Mouse (Mus musculus) stomach, embryonic 14.5 days (tissue): ENCODE results near the gene Gm49345. TPM values are rescaled to one million over a fixed set of nuclear protein-coding genes. Genes with fewer than 3 reads are reported as not detected.

Source experiments
- ATAC-seq: fragments of 200-750 bp; cut with Nextera tagmentation; 2 replicates; pipeline ENCODE4 v1.8.0; 2017; ENCODE audit warnings: low read depth, moderate TSS enrichment; ENCODE audit not compliant: insufficient number of reproducible peaks, insufficient read depth, low FRiP score
- H3K27ac ChIP-seq: fragments of 300-500 bp; sonication (generic); 2 replicates; pipeline ENCODE4 v1.5.1; 2014; ENCODE audit warnings: mild to moderate bottlenecking, low read length, moderate library complexity, mixed read lengths
- H3K27me3 ChIP-seq: fragments of 300-500 bp; sonication (generic); 2 replicates; pipeline ENCODE4 v1.6.1; 2014; ENCODE audit warnings: low read length, control low read depth, mixed read lengths; ENCODE audit not compliant: control insufficient read depth, insufficient read depth
- H3K36me3 ChIP-seq: fragments of 300-500 bp; sonication (generic); 2 replicates; pipeline ENCODE4 v1.6.1; 2014; ENCODE audit warnings: mild to moderate bottlenecking, control low read depth, low read length, moderate library complexity, mixed read lengths; ENCODE audit not compliant: control insufficient read depth, insufficient read depth
- H3K4me1 ChIP-seq: fragments of 300-500 bp; sonication (generic); 2 replicates; pipeline ENCODE4 v1.6.1; 2014; ENCODE audit warnings: low read length, control low read depth, mixed read lengths; ENCODE audit not compliant: control insufficient read depth, insufficient read depth
- H3K4me2 ChIP-seq: fragments of 300-500 bp; sonication (generic); replicated peaks from 2 replicates; pipeline ENCODE4 v1.6.1; 2014; ENCODE audit warnings: low read depth, low read length, control low read depth
- H3K4me3 ChIP-seq: fragments of 300-500 bp; sonication (generic); 2 replicates; pipeline ENCODE4 v1.5.1; 2014; ENCODE audit warnings: low read depth, low read length, control low read depth
- H3K9ac ChIP-seq: fragments of 300-500 bp; sonication (generic); replicated peaks from 2 replicates; pipeline ENCODE4 v1.6.1; 2014; ENCODE audit warnings: low read depth, mild to moderate bottlenecking, control low read depth, low read length, moderate library complexity, mixed read lengths
- H3K9me3 ChIP-seq: fragments of 300-500 bp; sonication (generic); 2 replicates; pipeline ENCODE4 v1.6.1; 2016; ENCODE audit warnings: low read depth, low read length, control low read depth; ENCODE audit not compliant: control insufficient read depth
- WGBS: fragments of 180-500 bp; shearing (Covaris S2); extraction: QIAGEN DNeasy Blood & Tissue Kit; methylation state at CpG from one replicate; pipeline ENCODE4 v1.1.7; 2014; 5-methylcytosine and 5-hydroxymethylcytosine counted together
- polyA plus RNA-seq: library from polyadenylated mRNA; unstranded; fragments of >200 nt; fragmentation: Nextera tagmentation; extraction: Ambion mirVana; gene quantifications from 2 replicates; pipeline ENCODE4 v1.2.1, GENCODE M21; 2014

Gene Gm49345
- polyA plus RNA-seq, 1 experiment from 2014 or later, result not detected

- H3K4me2 ChIP-seq, result no peak overlapping the region
- no peaks in the 10 kb centered on the region for H3K36me3 ChIP-seq
- no peak overlapping the region for H3K27ac ChIP-seq
- ATAC-seq, result no peak
- H3K4me1 ChIP-seq, result no peaks in the 10 kb centered on the region
- H3K9me3 ChIP-seq, result no peaks in the 10 kb centered on the region
- WGBS, result 77% methylated on average over 5 of the region's 5 CpGs
- no peak overlapping the region for H3K4me3 ChIP-seq
- no peaks in the 10 kb centered on the region for H3K27me3 ChIP-seq
- H3K9ac ChIP-seq, result no peak overlapping the region
Measured at GRCm38 (mm10) chr13:67572591-67573189, 64.9 kb downstream of the Gm49345 start.

- H3K4me1 ChIP-seq, result peaks cover 9% of the 10 kb centered on the region; the same call in 1 of the 2 replicates
- H3K9ac ChIP-seq, result peak within 1 kb of the TSS; percentile 80
- no peaks in the 10 kb centered on the region for H3K9me3 ChIP-seq
- peak within 1 kb of the TSS; percentile 84 for H3K4me3 ChIP-seq
- peak within 1 kb of the TSS; percentile 91 for H3K27ac ChIP-seq
- H3K36me3 ChIP-seq, result no peaks in the 10 kb centered on the region
- no peak for ATAC-seq
- H3K4me2 ChIP-seq, result peak within 1 kb of the TSS; percentile 63
- H3K27me3 ChIP-seq, result no peaks in the 10 kb centered on the region
- 75% methylated on average over 4 of the region's 4 CpGs for WGBS
Measured at GRCm38 (mm10) chr13:67553730-67554129, 83.8 kb downstream of the Gm49345 start, which contains the start of gene Zfp748. Gene Zfp748 (minus strand): TSS chr13:67553830.

DNA sequence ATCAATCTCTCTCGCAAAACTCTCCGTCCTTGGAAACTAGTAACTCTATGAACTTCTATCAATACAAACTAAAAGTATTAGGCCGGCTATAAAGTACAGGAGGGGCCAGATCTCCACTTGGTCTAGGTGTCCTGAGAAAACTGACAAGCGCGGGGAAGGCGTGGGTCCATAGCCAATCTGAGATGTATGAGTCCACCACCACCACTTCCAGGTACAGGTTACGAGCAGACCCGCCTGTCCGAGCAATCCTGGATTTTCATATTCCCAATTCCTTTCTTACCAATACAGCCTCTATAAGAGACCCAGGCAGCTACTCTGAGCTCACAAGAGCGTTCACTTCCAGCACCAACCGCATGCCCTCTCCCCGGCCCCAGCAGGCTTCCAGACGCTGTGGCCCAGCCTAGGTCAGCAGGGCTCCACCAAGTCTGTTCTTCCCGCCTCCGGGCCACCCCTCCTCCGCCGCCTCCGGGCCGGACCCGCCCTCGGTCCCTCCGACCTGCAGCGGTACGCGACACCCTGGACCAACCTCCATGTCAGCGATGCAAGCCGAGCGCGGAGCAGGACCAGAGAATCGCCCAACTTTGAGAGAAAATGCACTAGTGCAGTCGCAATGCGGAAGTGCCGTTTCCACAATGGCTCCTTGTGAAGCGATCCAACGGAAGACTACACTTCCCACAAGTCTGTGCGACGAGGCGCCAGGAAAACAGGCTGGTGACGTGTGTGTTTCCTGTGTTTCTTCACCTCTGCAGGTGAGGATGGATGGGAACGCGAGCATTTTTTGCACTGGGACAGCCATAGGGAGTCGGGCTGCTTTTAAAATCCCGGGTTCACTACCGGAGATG, 84.8 kb downstream of the Gm49345 start:
- peak overlapping the region; percentile 84 for H3K4me3 ChIP-seq
- H3K4me2 ChIP-seq, result peak overlapping the region; percentile 63
- peaks cover 9% of the 10 kb centered on the region; the same call in 1 of the 2 replicates for H3K4me1 ChIP-seq
- no peaks in the 10 kb centered on the region for H3K9me3 ChIP-seq
- ATAC-seq, result peak; percentile 98
- 1% methylated on average over 44 of the region's 44 CpGs for WGBS
- H3K36me3 ChIP-seq, result no peaks in the 10 kb centered on the region
- peak overlapping the region; percentile 91 for H3K27ac ChIP-seq
- no peaks in the 10 kb centered on the region for H3K27me3 ChIP-seq
- H3K9ac ChIP-seq, result peak overlapping the region; percentile 80

GRCm38 (mm10) chr13:67545941-67546340, 91.6 kb downstream of the Gm49345 start:
- Histone ChIP-seq H3K27ac (no peak overlapping the region), H3K4me1 (no peaks in the 10 kb centered on the region), H3K36me3 (peaks cover 36% of the 10 kb centered on the region), H3K4me2 (no peak overlapping the region), H3K27me3 (no peaks in the 10 kb centered on the region), H3K9me3 (no peaks in the 10 kb centered on the region), H3K4me3 (no peak overlapping the region), H3K9ac (no peak overlapping the region)
- ATAC-seq, result no peak
- WGBS, result 94% methylated on average over 1 of the region's 1 CpGs

Other genes starting within 250 kb of the Gm49345 start
- gene Zfp429, start 237.9 kb downstream of the Gm49345 start, polyA plus RNA-seq, result 6.0 and 7.3 TPM in 2 replicates
- gene Zfp459, start 216.4 kb downstream of the Gm49345 start, polyA plus RNA-seq, result 0.62 and 0.87 TPM in 2 replicates
- gene Zfp874a, start 186.1 kb downstream of the Gm49345 start, polyA plus RNA-seq, result 11.2 TPM in 2 replicates
- gene Zfp874b, start 153.5 kb downstream of the Gm49345 start, polyA plus RNA-seq, result 4.2 and 5.1 TPM in 2 replicates
- 14.5 TPM in 2 replicates for gene Zfp58, start 137.2 kb downstream of the Gm49345 start, polyA plus RNA-seq
- gene Gm26965, start 111.6 kb downstream of the Gm49345 start, polyA plus RNA-seq, result not detected in 2 replicates
- gene Zfp87, start 111.6 kb downstream of the Gm49345 start, polyA plus RNA-seq, result 25.0 and 29.0 TPM in 2 replicates
- 16.3 and 17.5 TPM in 2 replicates for gene Zfp748, start 83.9 kb downstream of the Gm49345 start, polyA plus RNA-seq
- gene Zfp729b, start 28.1 kb downstream of the Gm49345 start, polyA plus RNA-seq, result 5.1 and 5.6 TPM in 2 replicates
- gene Zfp729a, start within 50 bp of the Gm49345 start, polyA plus RNA-seq, result 3.5 and 3.6 TPM in 2 replicates
- gene Zfp738, start 49.3 kb upstream of the Gm49345 start, polyA plus RNA-seq, result 12.3 and 13.6 TPM in 2 replicates
- 3.5 and 5.0 TPM in 2 replicates for gene Zfp65, start 91.4 kb upstream of the Gm49345 start, polyA plus RNA-seq
- gene Zfp85, start 117.5 kb upstream of the Gm49345 start, polyA plus RNA-seq, result 4.7 and 6.0 TPM in 2 replicates
- 2.7 and 3.5 TPM in 2 replicates for gene Zfp493, start 141.9 kb upstream of the Gm49345 start, polyA plus RNA-seq
- gene Zfp273, start 176.0 kb upstream of the Gm49345 start, polyA plus RNA-seq, result 6.7 and 9.1 TPM in 2 replicates
- gene Gm10037, start 193.3 kb upstream of the Gm49345 start, polyA plus RNA-seq, result 2.3 and 4.0 TPM in 2 replicates
- not detected in 2 replicates for gene BC048507, start 225.6 kb upstream of the Gm49345 start, polyA plus RNA-seq